Mouse (Mus musculus) midbrain, embryonic 14.5 days (tissue): Measurements from ENCODE around the gene Rdm1. TPM values are rescaled to one million over a fixed set of nuclear protein-coding genes. Genes with fewer than 3 reads are reported as not detected.

ENCODE experiments used
- ATAC-seq: fragments of 200-750 bp; cut with Nextera tagmentation; 2 replicates; pipeline ENCODE4 v1.8.0; 2017; ENCODE audit warnings: moderate number of reproducible peaks, moderate library complexity; ENCODE audit not compliant: low FRiP score, low TSS enrichment
- DNase-seq: peaks from one replicate; pipeline ENCODE4 v3.0.0-alpha.2; 2015
- H3K27ac ChIP-seq: fragments of 300-500 bp; sonication (generic); replicated peaks from 2 replicates; pipeline ENCODE4 v1.5.1; 2014; ENCODE audit warnings: mild to moderate bottlenecking, low read depth, low read length, moderate library complexity
- H3K27me3 ChIP-seq: fragments of 300-500 bp; sonication (generic); 2 replicates; pipeline ENCODE4 v1.6.1; 2014; ENCODE audit warnings: low read length, control low read depth, mixed read lengths; ENCODE audit not compliant: control insufficient read depth, insufficient read depth
- H3K36me3 ChIP-seq: fragments of 300-500 bp; sonication (generic); 2 replicates; pipeline ENCODE4 v1.6.1; 2014; ENCODE audit warnings: low read length, control low read depth; ENCODE audit not compliant: control insufficient read depth, insufficient read depth
- H3K4me1 ChIP-seq: fragments of 300-500 bp; sonication (generic); 2 replicates; pipeline ENCODE4 v1.6.1; 2014; ENCODE audit warnings: mild to moderate bottlenecking, antibody characterized with exemption, low read length, control low read depth; ENCODE audit not compliant: control insufficient read depth, insufficient read depth
- H3K4me2 ChIP-seq: fragments of 300-500 bp; sonication (generic); 2 replicates; pipeline ENCODE4 v1.6.1; 2014; ENCODE audit warnings: mild to moderate bottlenecking, low read length, moderate library complexity
- H3K4me3 ChIP-seq: fragments of 300-500 bp; sonication (generic); replicated peaks from 2 replicates; pipeline ENCODE4 v1.5.1; 2014; ENCODE audit warnings: low read depth, low read length
- H3K9ac ChIP-seq: fragments of 300-500 bp; sonication (generic); replicated peaks from 2 replicates; pipeline ENCODE4 v1.6.1; 2014; ENCODE audit warnings: mild to moderate bottlenecking, low read length, moderate library complexity
- H3K9me3 ChIP-seq: fragments of 300-500 bp; sonication (generic); 2 replicates; pipeline ENCODE4 v1.6.1; 2016; ENCODE audit warnings: low read length, control low read depth, mixed read lengths; ENCODE audit not compliant: control insufficient read depth
- WGBS: fragments of 180-500 bp; shearing (Covaris S2); extraction: QIAGEN DNeasy Blood & Tissue Kit; methylation state at CpG from one replicate; pipeline ENCODE4 v1.1.7; 2014; 5-methylcytosine and 5-hydroxymethylcytosine counted together
- polyA plus RNA-seq: library from polyadenylated mRNA; unstranded; fragments of >200 nt; fragmentation: Nextera tagmentation; extraction: Ambion mirVana; gene quantifications from 2 replicates; pipeline ENCODE4 v1.2.1, GENCODE M21; 2014

Gene Rdm1
- polyA plus RNA-seq, 1 experiment from 2014 or later = 13.2 TPM

DNA sequence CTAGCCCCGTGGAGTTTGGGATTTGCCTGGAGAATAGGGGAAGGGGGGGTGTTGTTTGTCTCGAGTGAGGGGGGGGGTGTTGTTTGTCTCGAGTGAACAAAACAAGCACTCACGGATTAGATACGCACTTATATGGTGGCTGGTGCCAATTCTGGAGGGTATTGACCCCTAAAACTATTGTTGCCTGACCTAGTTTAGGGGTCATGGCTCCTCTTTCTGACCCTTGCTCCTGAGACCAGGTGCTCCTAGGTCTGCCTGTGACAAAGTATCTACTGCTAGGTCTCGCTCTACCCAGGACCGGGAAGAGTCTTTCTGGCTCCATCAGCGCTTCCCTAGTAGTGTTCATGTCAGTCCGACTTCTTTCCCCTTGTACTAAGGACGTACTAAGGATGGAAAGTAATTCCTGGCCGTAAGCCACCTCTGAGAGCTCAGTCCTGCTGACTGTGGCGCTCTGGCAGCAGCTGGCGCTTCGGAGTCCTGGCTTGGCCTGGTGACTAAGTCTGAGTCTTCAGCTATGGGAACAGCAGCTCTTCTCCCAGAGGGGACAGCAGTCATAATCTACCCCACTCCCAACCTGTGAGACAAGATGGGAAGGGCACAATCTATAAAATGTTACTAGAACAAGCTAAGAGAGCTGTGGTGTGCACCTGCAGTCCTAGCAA lies 41.0 kb downstream of the Rdm1 start:
- H3K27me3 ChIP-seq = no peaks in the 10 kb centered on the region
- ATAC-seq (no peak), DNase-seq (peak; percentile 16)
- H3K4me1 ChIP-seq = no peaks in the 10 kb centered on the region
- no peak overlapping the region for H3K4me2 ChIP-seq
- no peak overlapping the region for H3K27ac ChIP-seq
- no peak overlapping the region for H3K9ac ChIP-seq
- no peaks in the 10 kb centered on the region for H3K9me3 ChIP-seq
- WGBS = 73% methylated on average over 14 of the region's 14 CpGs
- H3K4me3 ChIP-seq = no peak overlapping the region
- H3K36me3 ChIP-seq = no peaks in the 10 kb centered on the region

- ATAC-seq (no peak), DNase-seq (no peak)
- H3K36me3 ChIP-seq = no peaks in the 10 kb centered on the region
- 49% methylated on average over 13 of the region's 13 CpGs for WGBS
- no peaks in the 10 kb centered on the region for H3K27me3 ChIP-seq
- H3K4me3 ChIP-seq = no peak overlapping the region
- H3K4me1 ChIP-seq = no peaks in the 10 kb centered on the region
- H3K9ac ChIP-seq = no peak overlapping the region
- no peaks in the 10 kb centered on the region for H3K9me3 ChIP-seq
- H3K4me2 ChIP-seq = no peak overlapping the region
- H3K27ac ChIP-seq = no peak overlapping the region
Observed at GRCm38 (mm10) chr11:101668546-101669261, 41.7 kb downstream of the Rdm1 start.

GRCm38 (mm10) chr11:101670334-101670733 lies 43.3 kb downstream of the Rdm1 start:
- DNase-seq (no peak), ATAC-seq (no peak)
- Histone ChIP-seq H3K4me3 (no peak overlapping the region), H3K9ac (no peak overlapping the region), H3K36me3 (no peaks in the 10 kb centered on the region), H3K4me2 (no peak overlapping the region), H3K27ac (no peak overlapping the region), H3K4me1 (no peaks in the 10 kb centered on the region), H3K27me3 (no peaks in the 10 kb centered on the region), H3K9me3 (no peaks in the 10 kb centered on the region)
- 89% methylated on average over 1 of the region's 1 CpGs for WGBS

DNA sequence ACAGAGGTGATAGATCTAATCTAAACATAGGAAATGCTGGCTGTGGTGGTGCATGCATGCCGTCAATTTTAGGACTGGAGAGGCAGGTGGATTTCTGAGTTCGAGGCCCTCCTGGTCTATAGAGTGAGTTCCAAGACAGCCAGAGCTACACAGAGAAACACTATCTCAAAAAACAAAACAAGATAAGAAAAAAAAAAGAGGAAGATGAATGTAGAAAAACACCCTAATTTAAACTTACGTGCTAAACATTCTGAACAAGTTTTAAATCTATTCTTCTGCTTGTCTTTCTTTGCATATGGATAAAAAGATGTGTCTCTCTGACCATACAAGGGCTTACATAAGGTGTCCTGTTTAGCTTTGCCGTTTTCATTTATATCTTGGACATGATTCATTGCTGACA lies 44.3 kb downstream of the Rdm1 start:
- no peak for ATAC-seq
- H3K4me2 ChIP-seq = no peak overlapping the region
- H3K27ac ChIP-seq = no peak overlapping the region

DNA sequence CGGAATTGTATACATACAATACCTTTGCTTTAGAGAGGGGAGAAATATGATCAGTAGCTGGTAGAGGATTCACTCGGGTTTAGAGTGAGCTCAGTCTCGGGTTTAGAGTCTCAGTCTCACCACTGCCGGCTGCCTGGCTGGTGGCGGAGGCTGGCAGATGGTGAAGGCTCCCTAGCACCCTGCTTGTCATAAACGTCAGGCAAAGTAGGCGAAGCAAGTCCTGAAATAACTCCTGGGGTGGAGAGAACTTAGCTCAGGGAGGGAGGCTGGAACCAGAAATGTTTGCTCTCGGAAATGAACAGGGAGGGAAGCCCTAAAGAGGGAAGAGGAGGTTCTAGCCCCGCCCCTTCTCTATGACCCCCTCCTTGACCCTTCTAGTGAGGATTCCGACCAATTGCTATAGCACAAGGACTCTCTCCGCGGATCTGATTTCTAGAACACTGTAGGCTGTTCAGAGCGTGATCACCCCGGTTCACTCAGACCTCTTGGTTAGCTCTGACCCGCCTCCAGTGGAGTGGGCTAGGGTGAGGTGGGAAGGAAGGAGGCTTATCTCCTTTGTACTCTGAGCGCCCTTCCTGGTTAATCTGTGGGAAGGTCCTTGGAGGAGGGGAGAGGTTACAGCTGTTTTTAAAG lies 46.1 kb downstream of the Rdm1 start:
- H3K27ac ChIP-seq = no peak overlapping the region
- H3K4me1 ChIP-seq = no peaks in the 10 kb centered on the region
- ATAC-seq = no peak
- no peak overlapping the region for H3K4me2 ChIP-seq
- no peak for DNase-seq
- 42% methylated on average over 16 of the region's 16 CpGs for WGBS
- H3K4me3 ChIP-seq = no peak overlapping the region
- H3K9me3 ChIP-seq = no peaks in the 10 kb centered on the region
- no peaks in the 10 kb centered on the region for H3K36me3 ChIP-seq
- H3K9ac ChIP-seq = no peak overlapping the region
- no peaks in the 10 kb centered on the region for H3K27me3 ChIP-seq

More for the DNA sequence above, 44.3 kb downstream of the Rdm1 start:
- Histone ChIP-seq H3K27me3 (no peaks in the 10 kb centered on the region), H3K36me3 (no peaks in the 10 kb centered on the region), H3K9ac (no peak overlapping the region), H3K4me3 (no peak overlapping the region), H3K9me3 (no peaks in the 10 kb centered on the region), H3K4me1 (no peaks in the 10 kb centered on the region)
- no peak for DNase-seq
- 91% methylated on average over 4 of the region's 4 CpGs for WGBS

DNA sequence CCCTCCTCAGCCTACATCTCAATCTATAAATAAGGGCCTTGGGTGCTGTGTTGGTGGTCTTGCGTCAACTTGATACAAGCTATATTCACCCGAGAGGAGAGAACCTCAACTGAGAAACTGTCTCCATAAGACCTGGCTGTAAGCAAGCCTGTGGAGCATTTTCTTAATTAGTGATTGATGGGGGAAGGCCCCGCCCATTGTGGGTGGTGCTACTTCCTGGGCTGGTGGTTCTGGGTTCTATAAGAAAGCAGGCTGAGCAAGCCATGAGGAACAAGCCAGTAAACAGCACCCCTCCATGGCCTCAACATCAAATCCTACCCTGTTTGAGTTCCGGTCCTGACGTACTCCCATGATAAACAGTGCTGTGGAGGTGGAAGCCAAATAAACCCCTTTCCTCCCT lies 47.1 kb downstream of the Rdm1 start:
- DNase-seq (no peak), ATAC-seq (no peak)
- no peak overlapping the region for H3K27ac ChIP-seq
- no peak overlapping the region for H3K4me3 ChIP-seq
- H3K9ac ChIP-seq = no peak overlapping the region
- WGBS = 94% methylated on average over 5 of the region's 5 CpGs
- no peaks in the 10 kb centered on the region for H3K27me3 ChIP-seq
- no peaks in the 10 kb centered on the region for H3K9me3 ChIP-seq
- H3K4me2 ChIP-seq = no peak overlapping the region
- no peaks in the 10 kb centered on the region for H3K36me3 ChIP-seq
- H3K4me1 ChIP-seq = no peaks in the 10 kb centered on the region

DNA sequence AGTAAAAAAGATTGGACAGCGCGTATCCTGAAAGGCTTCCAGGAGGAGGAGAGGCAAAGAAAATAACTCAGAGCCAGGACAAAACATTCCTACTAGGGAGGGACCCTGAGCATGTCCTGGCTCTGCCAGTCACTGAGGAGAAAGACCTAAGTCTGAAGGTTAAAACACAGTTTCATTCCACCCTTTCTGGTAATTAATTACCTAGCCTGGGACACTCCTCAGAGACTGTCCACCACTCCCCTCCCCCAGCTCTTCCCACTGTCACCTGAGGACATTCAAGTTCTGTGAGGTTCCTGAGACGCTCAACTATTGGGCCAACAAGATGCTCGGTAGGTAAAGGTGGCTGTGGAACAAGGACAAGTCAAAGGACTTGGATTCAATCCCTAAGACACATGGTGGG lies 48.4 kb downstream of the Rdm1 start:
- H3K9me3 ChIP-seq = no peaks in the 10 kb centered on the region
- ATAC-seq (no peak), DNase-seq (no peak)
- H3K27me3 ChIP-seq = no peaks in the 10 kb centered on the region
- no peak overlapping the region for H3K4me3 ChIP-seq
- no peak overlapping the region for H3K4me2 ChIP-seq
- H3K27ac ChIP-seq = no peak overlapping the region
- no peaks in the 10 kb centered on the region for H3K4me1 ChIP-seq
- no peak overlapping the region for H3K9ac ChIP-seq
- WGBS = 89% methylated on average over 4 of the region's 4 CpGs
- H3K36me3 ChIP-seq = no peaks in the 10 kb centered on the region

DNA sequence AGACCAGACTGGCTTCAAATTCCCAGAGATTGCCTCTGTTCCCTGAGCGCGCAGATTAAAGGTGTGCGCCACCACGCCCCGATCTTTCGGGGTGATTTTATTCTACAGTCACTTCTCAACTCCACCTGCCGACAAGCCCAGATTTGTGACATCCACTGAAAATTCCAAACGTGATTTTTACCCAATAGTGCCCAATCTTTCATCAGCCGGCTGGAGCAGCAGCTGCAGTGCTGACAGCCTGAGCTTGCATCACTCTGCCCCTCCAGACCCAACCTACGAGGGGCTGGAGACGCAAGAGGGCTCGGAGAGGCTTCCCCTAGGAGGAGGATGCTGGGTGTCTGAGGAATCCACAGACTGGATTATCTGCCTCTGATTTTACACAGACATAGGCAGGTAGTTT lies 50.7 kb downstream of the Rdm1 start:
- Histone ChIP-seq H3K9ac (no peak overlapping the region), H3K9me3 (no peaks in the 10 kb centered on the region), H3K4me3 (no peak overlapping the region), H3K36me3 (no peaks in the 10 kb centered on the region), H3K27ac (no peak overlapping the region), H3K27me3 (no peaks in the 10 kb centered on the region), H3K4me1 (peaks cover 5% of the 10 kb centered on the region; the same call in 1 of the 2 replicates), H3K4me2 (no peak overlapping the region)
- ATAC-seq = no peak
- 89% methylated on average over 12 of the region's 12 CpGs for whole genome bisulfite sequencing
- no peak for DNase-seq
